Mouse (Mus musculus): ENCODE results near the gene Myl6b. TPM values are rescaled to one million over a fixed set of nuclear protein-coding genes. Genes with fewer than 3 reads are reported as not detected.
"Not testable (repeated sequence)": the region's sequence is repeated elsewhere in the genome, so short reads cannot be mapped to it uniquely, and the experiment has no call there.

Gene Myl6b
- polyA plus RNA-seq, 1 experiment from 2014 or later: 7.0 TPM

DNA sequence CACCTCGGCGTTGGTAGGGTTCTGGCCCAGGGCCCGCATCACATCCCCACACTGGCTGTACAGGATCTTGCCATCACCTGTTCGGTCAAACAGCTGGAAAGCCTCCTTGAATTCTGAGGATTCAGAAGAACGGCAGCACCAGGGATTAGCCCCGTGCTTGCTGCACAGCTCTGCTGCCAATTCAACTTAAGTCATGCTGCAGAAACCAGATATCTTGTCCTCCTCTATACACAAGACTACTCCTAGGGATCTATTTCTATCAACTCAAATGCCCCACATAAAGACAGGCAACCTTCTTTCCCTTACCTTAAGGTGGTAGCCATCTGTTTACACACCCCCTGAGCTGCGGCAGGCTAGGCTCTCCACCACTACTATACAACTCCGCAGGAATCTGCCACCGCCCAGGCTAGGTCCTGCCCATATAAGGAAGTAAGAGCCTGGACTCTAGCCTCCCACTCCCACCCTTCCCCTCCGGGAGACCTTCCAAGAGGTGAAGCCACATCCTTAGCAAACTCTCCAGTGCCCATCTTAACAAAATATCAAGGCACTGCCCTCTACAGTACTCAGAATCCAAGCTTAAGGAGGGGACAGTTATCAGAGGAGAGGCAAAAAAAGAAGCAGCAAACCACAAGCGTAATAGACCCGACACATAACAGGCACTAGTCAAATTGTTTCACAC, 5.7 kb downstream of the Myl6b start:
- Histone ChIP-seq H3K4me3 (replicated peaks) (peak overlapping the region; percentile 86), H3K27ac (replicated peaks) (peak overlapping the region; percentile 98), H3K4me1 (peaks cover 58% of the 10 kb centered on the region), H3K27me3 (replicated peaks) (no peaks in the 10 kb centered on the region), H3K36me3 (peaks cover 38% of the 10 kb centered on the region), H3K9me3 (replicated peaks) (no peaks in the 10 kb centered on the region), H3K4me2 (peak overlapping the region; percentile 73), H3K9ac (replicated peaks) (peak overlapping the region; percentile 91)
- ATAC-seq (ENCODE audit: low FRiP score): peak; percentile 26; the same call in 1 of the 2 replicates
- WGBS: 27% methylated on average over 12 of the region's 12 CpGs

GRCm38 (mm10) chr10:128492051-128492450, 6.4 kb downstream of the Myl6b start:
- peaks cover 45% of the 10 kb centered on the region for H3K36me3 ChIP-seq
- H3K9me3 ChIP-seq (replicated peaks); ATAC-seq (ENCODE audit: low FRiP score); H3K27me3 ChIP-seq (replicated peaks): not testable (repeated sequence)
- WGBS: 73% methylated on average over 8 of the region's 8 CpGs
- H3K4me2 ChIP-seq: peak overlapping the region; percentile 73
- peak overlapping the region; percentile 91 for H3K9ac ChIP-seq (replicated peaks)
- peak overlapping the region; percentile 86 for H3K4me3 ChIP-seq (replicated peaks)
- H3K27ac ChIP-seq (replicated peaks): peak overlapping the region; percentile 98
- peaks cover 51% of the 10 kb centered on the region for H3K4me1 ChIP-seq

GRCm38 (mm10) chr10:128491495-128491894, 7.0 kb downstream of the Myl6b start:
- 72% methylated on average over 6 of the region's 6 CpGs for WGBS
- Histone ChIP-seq H3K4me2 (peak overlapping the region; percentile 73), H3K9me3 (replicated peaks) (no peaks in the 10 kb centered on the region), H3K4me3 (replicated peaks) (peak overlapping the region; percentile 86), H3K36me3 (peaks cover 49% of the 10 kb centered on the region), H3K9ac (replicated peaks) (peak overlapping the region; percentile 29), H3K27me3 (replicated peaks) (no peaks in the 10 kb centered on the region), H3K4me1 (peaks cover 45% of the 10 kb centered on the region), H3K27ac (replicated peaks) (peak overlapping the region; percentile 61)
- no peak for ATAC-seq (ENCODE audit: low FRiP score)

DNA sequence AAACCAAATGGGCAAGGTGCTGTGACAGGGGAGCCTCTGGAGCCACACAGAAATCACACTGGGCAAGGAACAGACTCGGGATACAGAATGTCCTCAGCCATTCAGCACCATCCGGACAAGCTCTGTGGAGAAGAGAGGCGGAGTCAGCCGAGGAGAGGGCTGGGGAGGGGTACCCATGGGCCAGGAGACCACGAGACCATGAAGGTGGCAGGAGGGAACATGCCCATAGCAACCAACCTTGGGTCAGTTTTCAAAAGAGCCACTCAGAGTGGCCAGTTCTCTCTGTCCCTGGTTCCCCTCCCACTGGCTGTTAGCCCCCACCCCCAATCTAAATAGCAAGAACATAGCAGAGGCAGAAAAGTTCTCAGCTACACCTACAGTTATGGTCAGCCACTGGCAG, 7.6 kb downstream of the Myl6b start:
- Histone ChIP-seq H3K9me3 (replicated peaks) (no peaks in the 10 kb centered on the region), H3K4me3 (replicated peaks) (peak overlapping the region; percentile 86; the same call in 1 of the 2 replicates), H3K27ac (replicated peaks) (peak overlapping the region; percentile 61), H3K9ac (replicated peaks) (peak overlapping the region; percentile 29; the same call in 1 of the 2 replicates), H3K4me1 (peaks cover 43% of the 10 kb centered on the region), H3K27me3 (replicated peaks) (no peaks in the 10 kb centered on the region), H3K36me3 (peaks cover 55% of the 10 kb centered on the region), H3K4me2 (peak overlapping the region; percentile 73)
- no peak for ATAC-seq (ENCODE audit: low FRiP score)
- WGBS: 54% methylated on average over 5 of the region's 5 CpGs

DNA sequence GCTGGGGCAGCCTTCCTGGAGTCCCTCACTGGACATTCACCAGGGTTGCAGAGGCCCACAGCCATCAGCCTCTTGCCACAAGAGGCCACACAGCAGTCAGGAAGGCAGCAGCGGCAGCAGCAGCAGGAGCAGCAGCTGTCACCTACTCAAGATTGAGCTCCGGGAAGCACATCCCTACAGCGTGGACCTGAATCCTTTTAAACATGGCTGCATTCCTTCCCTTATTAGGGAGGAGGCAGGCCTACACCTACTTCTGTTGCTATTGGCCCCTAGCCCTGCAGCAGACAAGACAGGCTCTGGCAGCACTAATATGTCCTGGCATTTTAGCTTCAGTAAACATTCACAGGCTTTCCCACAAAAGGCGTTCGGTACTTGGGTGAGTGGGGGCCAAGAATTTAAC, 8.3 kb downstream of the Myl6b start:
- Histone ChIP-seq H3K4me3 (replicated peaks) (no peak overlapping the region), H3K9me3 (replicated peaks) (no peaks in the 10 kb centered on the region), H3K9ac (replicated peaks) (no peak overlapping the region), H3K27ac (replicated peaks) (peak overlapping the region; percentile 54; the same call in 1 of the 2 replicates), H3K4me1 (peaks cover 40% of the 10 kb centered on the region), H3K27me3 (replicated peaks) (no peaks in the 10 kb centered on the region), H3K4me2 (no peak overlapping the region), H3K36me3 (peaks cover 62% of the 10 kb centered on the region)
- WGBS: 79% methylated on average over 5 of the region's 5 CpGs
- no peak for ATAC-seq (ENCODE audit: low FRiP score)

DNA sequence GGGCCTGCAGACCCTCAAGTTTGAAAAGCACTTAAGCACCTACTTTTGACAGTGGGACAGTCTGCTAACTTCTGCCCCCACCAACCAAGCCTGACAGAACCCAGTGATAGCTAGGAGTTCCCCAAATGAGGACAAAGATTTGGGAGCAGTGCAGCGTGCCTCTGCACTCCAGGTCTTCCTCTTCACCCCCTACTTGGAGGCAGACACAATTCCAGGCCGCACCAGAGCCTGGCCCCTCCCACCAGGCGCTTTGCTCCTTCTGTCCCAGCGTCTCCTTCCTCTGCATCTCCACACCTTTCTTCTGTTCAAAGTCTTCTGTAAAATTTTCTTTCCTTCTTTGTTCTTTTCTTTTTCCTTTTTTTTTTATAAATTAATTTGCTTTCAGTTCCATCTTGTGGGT, 8.7 kb downstream of the Myl6b start:
- 65% methylated on average over 4 of the region's 4 CpGs for WGBS
- no peaks in the 10 kb centered on the region for H3K27me3 ChIP-seq (replicated peaks)
- peak overlapping the region; percentile 54; the same call in 1 of the 2 replicates for H3K27ac ChIP-seq (replicated peaks)
- ATAC-seq (ENCODE audit: low FRiP score): no peak
- no peak overlapping the region for H3K4me3 ChIP-seq (replicated peaks)
- H3K9me3 ChIP-seq (replicated peaks): no peaks in the 10 kb centered on the region
- no peak overlapping the region for H3K4me2 ChIP-seq
- no peak overlapping the region for H3K9ac ChIP-seq (replicated peaks)
- H3K4me1 ChIP-seq: peaks cover 36% of the 10 kb centered on the region
- H3K36me3 ChIP-seq: peaks cover 64% of the 10 kb centered on the region

- Histone ChIP-seq H3K27me3 (replicated peaks) (no peaks in the 10 kb centered on the region), H3K4me2 (no peak overlapping the region), H3K36me3 (peaks cover 68% of the 10 kb centered on the region), H3K9ac (replicated peaks) (no peak overlapping the region), H3K9me3 (replicated peaks) (no peaks in the 10 kb centered on the region), H3K4me3 (replicated peaks) (no peak overlapping the region), H3K4me1 (peaks cover 32% of the 10 kb centered on the region), H3K27ac (replicated peaks) (peak overlapping the region; percentile 54; the same call in 1 of the 2 replicates)
- no peak for ATAC-seq (ENCODE audit: low FRiP score)
- WGBS: 60% methylated on average over 5 of the region's 5 CpGs
These were observed 9.1 kb downstream of the Myl6b start for GRCm38 (mm10) chr10:128489380-128489779.

DNA sequence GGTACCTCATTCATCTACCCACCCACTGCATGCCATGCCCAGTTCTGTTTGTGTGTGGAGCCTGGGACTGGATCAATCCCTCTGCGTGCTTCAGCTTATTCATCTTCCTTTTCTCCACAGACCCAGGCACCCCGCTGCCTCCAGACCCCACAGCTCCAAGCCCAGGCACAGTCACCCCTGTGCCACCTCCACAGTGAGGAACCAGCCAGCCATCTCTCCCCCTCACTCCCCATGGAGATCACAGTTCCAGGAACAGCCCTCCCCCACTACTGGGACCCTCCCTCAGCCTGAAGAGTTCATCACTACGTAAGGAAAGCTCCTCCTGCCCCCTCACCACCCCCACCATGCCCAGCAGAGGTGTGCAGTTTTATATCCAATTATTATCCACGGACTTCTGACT, 9.7 kb downstream of the Myl6b start:
- no peak overlapping the region for H3K9ac ChIP-seq (replicated peaks)
- no peak overlapping the region; the same call in 1 of the 2 replicates for H3K27ac ChIP-seq (replicated peaks)
- no peaks in the 10 kb centered on the region for H3K9me3 ChIP-seq (replicated peaks)
- WGBS: 86% methylated on average over 4 of the region's 4 CpGs
- H3K4me1 ChIP-seq: peaks cover 32% of the 10 kb centered on the region
- ATAC-seq (ENCODE audit: low FRiP score): no peak
- no peak overlapping the region for H3K4me2 ChIP-seq
- H3K4me3 ChIP-seq (replicated peaks): no peak overlapping the region
- no peaks in the 10 kb centered on the region for H3K27me3 ChIP-seq (replicated peaks)
- H3K36me3 ChIP-seq: peaks cover 74% of the 10 kb centered on the region

GRCm38 (mm10) chr10:128487861-128488712, 10.4 kb downstream of the Myl6b start:
- Histone ChIP-seq H3K4me3 (replicated peaks) (no peak overlapping the region), H3K9ac (replicated peaks) (no peak overlapping the region), H3K4me2 (no peak overlapping the region), H3K4me1 (peaks cover 32% of the 10 kb centered on the region), H3K27ac (replicated peaks) (no peak overlapping the region; the same call in 1 of the 2 replicates), H3K36me3 (peaks cover 81% of the 10 kb centered on the region), H3K9me3 (replicated peaks) (no peaks in the 10 kb centered on the region), H3K27me3 (replicated peaks) (no peaks in the 10 kb centered on the region)
- WGBS: 84% methylated on average over 22 of the region's 22 CpGs
- no peak for ATAC-seq (ENCODE audit: low FRiP score)

DNA sequence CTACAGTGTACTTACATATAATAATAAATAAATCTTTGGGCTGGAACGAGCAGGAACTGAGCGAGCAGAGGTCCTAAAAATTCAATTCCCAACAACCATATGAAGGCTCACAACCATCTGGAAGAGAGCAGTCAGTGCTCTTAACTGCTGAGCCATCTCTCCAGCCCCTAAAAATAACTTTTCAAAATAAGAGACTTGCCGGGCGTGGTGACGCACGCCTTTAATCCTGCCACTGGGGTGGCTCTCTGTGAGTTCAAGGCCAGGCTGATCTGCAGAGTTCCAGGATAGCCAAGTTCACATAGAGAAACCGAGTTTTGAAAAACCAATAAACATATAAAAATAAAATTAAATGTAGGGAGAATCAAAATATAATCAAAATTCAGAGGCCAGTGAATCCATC, 12.1 kb downstream of the Myl6b start:
- peaks cover 96% of the 10 kb centered on the region for H3K36me3 ChIP-seq
- H3K27ac ChIP-seq (replicated peaks): no peak overlapping the region
- H3K9ac ChIP-seq (replicated peaks): no peak overlapping the region
- WGBS: 94% methylated on average over 7 of the region's 7 CpGs
- no peaks in the 10 kb centered on the region for H3K9me3 ChIP-seq (replicated peaks)
- H3K27me3 ChIP-seq (replicated peaks): no peaks in the 10 kb centered on the region
- H3K4me3 ChIP-seq (replicated peaks): no peak overlapping the region
- ATAC-seq (ENCODE audit: low FRiP score): no peak
- peaks cover 19% of the 10 kb centered on the region for H3K4me1 ChIP-seq
- no peak overlapping the region for H3K4me2 ChIP-seq

- WGBS: 92% methylated on average over 10 of the region's 12 CpGs
- H3K27ac ChIP-seq (replicated peaks): no peak overlapping the region
- ATAC-seq (ENCODE audit: low FRiP score): no peak
These were observed 24.1 kb downstream of the Myl6b start for GRCm38 (mm10) chr10:128474366-128474765.

GRCm38 (mm10) chr10:128460270-128460630, 38.2 kb downstream of the Myl6b start:
- ATAC-seq (ENCODE audit: low FRiP score): no peak
- no peaks in the 10 kb centered on the region for H3K9me3 ChIP-seq (replicated peaks)
- H3K27me3 ChIP-seq (replicated peaks): no peaks in the 10 kb centered on the region
- peak overlapping the region; percentile 83 for H3K4me2 ChIP-seq
- H3K4me3 ChIP-seq (replicated peaks): peak overlapping the region; percentile 70
- H3K4me1 ChIP-seq: peaks cover 20% of the 10 kb centered on the region
- under 1% methylated on average over 5 of the region's 5 CpGs for WGBS
- peak overlapping the region; percentile 96 for H3K27ac ChIP-seq (replicated peaks)
- peaks cover 38% of the 10 kb centered on the region for H3K36me3 ChIP-seq
- peak overlapping the region; percentile 94 for H3K9ac ChIP-seq (replicated peaks)

More at GRCm38 (mm10) chr10:128474366-128474765, 24.1 kb downstream of the Myl6b start:
- H3K4me1 ChIP-seq: no peaks in the 10 kb centered on the region
- H3K36me3 ChIP-seq: peaks cover 92% of the 10 kb centered on the region
- no peak overlapping the region for H3K9ac ChIP-seq (replicated peaks)
- H3K27me3 ChIP-seq (replicated peaks): no peaks in the 10 kb centered on the region
- H3K4me3 ChIP-seq (replicated peaks): no peak overlapping the region
- H3K9me3 ChIP-seq (replicated peaks): no peaks in the 10 kb centered on the region
- no peak overlapping the region for H3K4me2 ChIP-seq

Data from neural tube, embryonic 15.5 days (tissue).